Mouse (Mus musculus): ENCODE measurements at regions not wholly inside any gene's neighbourhood (a gene's known extent, or its start where the extent isn't known, plus 50 kb on each side); places are given as distances from the start of the nearest gene placed in this dataset.

- no peak for DNase-seq
Observed at GRCm38 (mm10) chr13:35486125-35486524, 173.5 kb upstream of the Cdyl start.

DNA sequence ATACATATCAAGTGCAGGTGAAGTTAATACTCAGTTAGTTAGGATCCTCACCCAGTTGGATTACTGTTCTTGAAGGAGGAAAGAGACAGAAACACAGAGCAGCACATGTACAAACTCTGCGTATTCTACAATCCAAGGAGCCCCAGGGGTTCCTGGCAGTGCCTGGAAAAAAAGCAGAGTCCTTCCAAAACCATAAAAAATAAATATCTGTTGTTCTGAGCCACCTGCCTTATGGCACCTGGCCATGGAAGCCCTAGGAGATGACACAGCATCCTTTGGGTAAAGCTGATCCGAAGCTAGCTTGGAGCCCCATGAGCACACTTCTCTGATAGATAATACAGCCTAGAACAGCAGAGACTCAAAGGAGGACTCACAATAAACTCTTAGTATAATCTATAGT is 159.9 kb upstream of the Cdyl start:
- peak; percentile 54 for DNase-seq

DNA sequence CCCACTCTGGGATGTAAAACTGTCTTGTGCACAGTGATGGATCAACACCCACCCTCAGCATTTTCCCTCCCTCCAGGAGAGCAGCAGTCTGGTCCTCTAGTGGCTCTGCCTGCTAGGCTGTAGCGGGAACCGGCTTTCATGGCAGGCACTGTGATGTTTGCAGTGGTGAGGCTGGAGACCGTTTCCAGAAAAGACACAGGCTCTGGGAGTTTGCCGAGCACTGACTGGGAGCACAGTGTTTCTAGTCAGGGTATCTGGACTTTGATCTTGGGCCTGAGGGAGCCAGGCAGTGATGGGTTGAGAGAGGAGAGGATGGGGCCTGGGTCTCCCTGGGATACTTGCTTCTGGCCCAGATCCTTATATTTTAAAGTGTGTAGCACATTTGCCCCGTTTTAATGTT is 158.7 kb upstream of the Cdyl start:
- peak; percentile 6 for DNase-seq

DNA sequence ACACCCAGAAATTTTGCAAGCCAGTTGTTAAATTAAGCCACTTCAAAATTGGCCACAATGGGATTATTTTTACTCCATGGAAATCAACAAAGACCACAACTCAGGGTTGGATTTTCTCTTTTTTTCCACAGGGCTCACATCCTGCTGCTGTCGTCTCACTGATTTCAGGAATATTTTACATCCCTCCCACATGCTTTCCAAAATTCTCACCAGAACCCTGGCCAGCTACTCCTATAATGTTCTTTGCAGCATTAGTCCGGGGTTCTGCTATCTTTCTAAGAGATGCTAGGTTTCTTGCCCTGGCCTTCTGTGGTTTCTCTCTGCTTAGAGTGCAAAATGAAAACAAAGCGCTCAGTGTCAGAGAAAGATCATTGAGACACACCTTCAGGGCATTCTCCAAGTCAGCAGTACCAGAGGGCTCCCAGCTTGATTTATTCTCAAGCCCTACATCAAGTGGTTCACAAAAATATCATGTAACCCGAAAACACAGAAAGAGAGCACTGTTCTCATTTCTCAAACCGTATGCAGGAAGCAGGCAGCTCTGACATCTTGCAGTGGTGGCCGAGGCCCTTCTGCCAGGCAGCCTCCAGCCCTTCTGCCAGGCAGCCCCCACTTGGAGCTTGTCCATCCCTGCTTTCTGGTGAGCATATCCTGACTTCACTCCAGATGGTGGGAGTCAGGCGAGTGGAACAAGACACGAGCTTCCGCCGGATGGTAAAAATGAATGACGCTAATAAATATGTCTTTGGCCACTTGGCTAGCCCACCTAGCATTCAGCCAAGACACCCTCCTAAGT is 158.1 kb upstream of the Cdyl start:
- DNase-seq: peak; percentile 84

DNA sequence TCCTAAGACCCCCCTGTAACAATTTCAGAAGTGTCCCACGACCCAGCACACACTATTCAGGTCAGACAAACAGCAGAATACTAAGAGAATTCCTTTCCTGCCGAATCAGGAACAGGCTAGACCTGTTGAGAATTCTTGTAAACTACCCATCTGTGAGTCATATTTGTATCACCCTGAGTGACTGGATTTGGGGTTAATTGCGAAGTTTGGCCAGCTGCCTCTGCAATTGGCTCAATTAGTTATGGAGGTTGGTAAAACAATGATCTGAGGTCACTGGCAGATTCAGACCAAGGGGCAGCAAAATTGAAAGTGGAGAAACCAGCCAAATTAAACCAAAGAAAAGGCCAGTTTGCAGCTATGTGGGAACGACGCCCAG is 157.5 kb upstream of the Cdyl start:
- DNase-seq: peak; percentile 41

GRCm38 (mm10) chr13:35503362-35503821 is 156.2 kb upstream of the Cdyl start:
- DNase-seq: peak; percentile 33

GRCm38 (mm10) chr13:35507195-35507594 is 152.4 kb upstream of the Cdyl start:
- no peak for DNase-seq

GRCm38 (mm10) chr13:35512029-35512507 is 147.6 kb upstream of the Cdyl start:
- DNase-seq: no peak

DNA sequence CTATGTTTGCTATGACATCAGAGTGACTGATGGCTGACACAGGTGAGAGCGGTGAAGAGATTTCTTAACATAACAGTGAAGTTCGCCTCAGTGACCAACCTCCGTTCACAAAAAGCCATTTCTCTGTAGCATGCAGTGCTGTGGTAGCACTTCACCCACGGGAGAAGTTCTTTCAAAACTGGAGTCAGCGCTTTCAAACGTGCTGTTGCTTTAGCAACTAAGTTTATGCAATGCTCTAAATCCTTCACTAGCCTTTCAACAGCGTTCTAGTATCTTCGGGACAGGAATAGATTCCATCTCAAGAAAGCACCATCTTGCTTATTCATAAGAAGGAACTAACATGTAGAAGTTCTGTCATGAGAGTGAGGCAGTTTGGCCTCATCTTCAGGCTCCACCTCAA is 146.5 kb upstream of the Cdyl start:
- DNase-seq: no peak

DNA sequence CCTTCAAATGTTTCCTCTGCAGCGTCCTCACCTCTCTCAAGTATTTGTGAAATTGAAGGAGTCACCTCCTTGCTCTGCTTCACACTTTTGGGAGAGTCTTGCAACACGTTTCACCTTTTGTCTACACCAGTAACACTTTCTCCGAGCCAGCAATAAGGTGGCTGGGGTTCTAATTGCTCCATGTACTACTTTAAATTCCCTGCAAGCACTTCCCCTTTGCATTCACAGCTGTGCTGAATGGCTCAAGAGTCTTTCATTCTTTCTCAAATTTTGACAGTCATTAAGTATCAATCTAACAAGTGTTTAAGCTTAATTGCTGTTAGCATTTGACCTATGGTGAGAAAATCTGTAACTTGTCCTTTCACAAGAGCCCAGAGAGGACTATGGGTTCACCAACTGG is 144.3 kb upstream of the Cdyl start:
- DNase-seq: no peak

DNA sequence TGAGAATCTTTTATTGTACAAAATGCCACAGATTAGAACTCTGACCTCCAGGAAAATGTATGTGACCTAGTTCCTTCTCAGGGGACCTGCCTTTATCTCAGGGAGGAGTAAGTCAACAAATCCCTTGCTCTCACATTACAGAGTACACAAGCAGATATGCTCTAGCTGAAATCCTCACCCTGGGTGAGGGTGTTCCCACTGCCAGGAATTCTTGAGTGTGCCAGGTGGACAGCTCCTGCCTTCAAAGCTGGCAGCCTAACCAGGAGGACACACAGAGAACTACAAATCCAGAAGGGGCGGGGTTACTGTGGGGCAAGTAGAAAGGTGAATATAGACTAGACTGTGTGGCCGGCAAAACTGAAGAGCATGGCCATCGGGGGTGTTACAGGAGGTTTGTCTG is 141.9 kb upstream of the Cdyl start:
- DNase-seq: no peak

GRCm38 (mm10) chr13:35522272-35522671 is 137.4 kb upstream of the Cdyl start:
- DNase-seq: no peak

GRCm38 (mm10) chr13:35529577-35529976 is 130.1 kb upstream of the Cdyl start:
- no peak for DNase-seq

GRCm38 (mm10) chr13:35537106-35537505 is 122.5 kb upstream of the Cdyl start:
- no peak for DNase-seq

- DNase-seq: peak; percentile 51
Observed at GRCm38 (mm10) chr13:35537936-35538335, 121.7 kb upstream of the Cdyl start.

- DNase-seq: no peak
Observed at GRCm38 (mm10) chr13:35540433-35540832, 119.2 kb upstream of the Cdyl start.

- DNase-seq: no peak
Observed at GRCm38 (mm10) chr13:35541053-35541452, 118.6 kb upstream of the Cdyl start.

DNA sequence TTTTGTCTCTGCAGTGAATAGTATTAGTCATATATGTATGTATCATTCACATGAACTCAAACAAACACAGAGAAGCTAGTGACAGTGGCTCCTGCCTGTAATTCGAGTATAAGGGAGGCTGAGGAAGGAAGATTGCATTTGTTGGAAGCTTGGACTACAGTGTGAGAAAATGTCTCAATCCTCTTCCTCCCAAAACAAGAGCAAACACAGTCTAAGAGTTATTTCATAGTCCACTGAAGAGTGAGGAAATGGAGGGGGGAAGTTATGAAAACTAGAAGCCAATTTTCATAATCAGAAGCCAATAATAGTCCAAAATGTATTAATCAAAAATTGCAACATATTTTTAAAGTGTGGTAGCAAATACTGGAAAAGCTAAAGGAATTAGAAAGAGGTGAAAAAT is 95.6 kb upstream of the Cdyl start:
- no peak for DNase-seq

- no peak for DNase-seq
Observed at GRCm38 (mm10) chr13:35581616-35582015, 78.0 kb upstream of the Cdyl start.

DNA sequence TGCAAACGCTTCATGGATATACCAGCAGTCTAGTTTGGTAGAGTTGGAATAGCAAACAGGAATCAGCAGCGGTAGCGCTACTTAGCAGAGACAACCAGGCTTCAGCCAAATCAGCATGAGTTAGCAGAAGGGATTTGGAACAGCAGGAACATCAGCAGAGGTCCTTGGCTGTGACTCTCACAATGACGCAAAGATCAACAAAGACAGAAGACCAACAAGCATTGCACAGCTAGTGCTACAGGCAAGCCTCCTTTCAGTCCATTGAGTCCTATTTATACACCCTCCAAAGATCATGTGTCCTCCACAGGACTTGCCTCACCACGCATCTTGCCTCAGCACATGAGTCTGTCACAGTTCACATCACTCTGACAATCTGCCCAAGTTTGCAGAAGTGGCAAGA is 61.6 kb upstream of the Cdyl start:
- no peak for DNase-seq

DNA sequence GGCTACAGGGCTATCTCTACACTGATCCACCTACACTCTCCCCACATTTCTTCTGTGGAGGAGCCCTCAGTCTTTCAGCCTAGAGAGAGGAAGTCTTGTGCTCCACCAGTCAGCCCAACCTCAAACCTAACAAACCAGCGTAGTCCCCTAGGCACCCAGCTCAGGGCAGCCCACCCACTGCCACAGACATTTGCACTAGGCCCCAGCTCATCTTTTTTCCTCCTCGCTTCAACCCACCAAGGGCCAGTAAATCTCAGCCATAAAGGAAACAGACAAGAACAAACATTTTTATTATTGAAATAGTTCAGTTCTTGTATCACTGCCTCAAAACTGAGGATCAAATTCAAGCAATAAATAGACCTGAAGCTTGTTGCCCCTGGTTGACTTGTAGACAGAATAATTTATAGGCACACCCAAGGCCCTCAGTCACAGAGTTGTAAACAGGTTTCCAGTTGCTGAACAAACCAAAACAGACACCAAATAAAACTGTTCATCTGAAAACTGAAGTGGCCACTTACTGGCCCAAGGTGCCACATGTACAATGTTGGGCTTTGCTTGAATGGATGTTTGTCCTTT is 58.0 kb upstream of the Cdyl start:
- DNase-seq: no peak

DNA sequence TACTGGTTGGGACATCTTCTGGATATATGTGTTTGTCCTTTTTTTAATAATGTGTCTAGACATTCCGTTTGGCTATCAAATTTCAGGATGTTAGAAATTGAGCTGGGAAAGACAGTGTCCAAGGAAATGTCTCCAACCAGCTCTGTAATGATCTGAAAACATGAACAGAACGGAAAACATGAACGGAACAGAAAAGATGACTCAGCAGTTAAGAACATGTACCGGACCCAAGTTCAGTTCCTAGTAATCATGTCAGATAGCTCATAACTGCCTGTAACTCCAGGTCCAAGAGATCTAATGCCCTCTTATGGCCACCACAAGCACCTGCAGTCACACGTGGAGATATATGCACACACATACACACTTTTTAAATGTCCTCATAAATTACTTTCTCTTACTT is 56.6 kb upstream of the Cdyl start:
- no peak for DNase-seq

DNA sequence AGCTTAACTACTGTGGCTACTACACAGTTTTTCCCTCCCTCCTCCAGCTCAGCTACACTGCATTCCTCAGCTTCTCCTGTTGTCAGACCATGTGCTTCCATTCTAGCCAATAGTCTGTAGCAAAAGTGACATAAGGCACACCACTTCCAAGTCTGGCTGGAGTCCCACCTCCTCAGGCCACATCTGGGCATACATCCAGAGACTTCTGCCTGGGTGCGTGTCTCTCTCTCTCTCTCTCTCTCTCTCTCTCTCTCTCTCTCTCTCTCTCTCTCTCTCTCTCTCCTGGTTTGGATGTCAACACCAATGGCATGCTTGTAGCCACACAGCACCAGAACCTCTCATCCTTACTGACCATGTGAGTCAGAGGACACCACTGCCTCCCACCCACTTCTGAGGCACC is 55.6 kb upstream of the Cdyl start:
- DNase-seq: no peak

DNA sequence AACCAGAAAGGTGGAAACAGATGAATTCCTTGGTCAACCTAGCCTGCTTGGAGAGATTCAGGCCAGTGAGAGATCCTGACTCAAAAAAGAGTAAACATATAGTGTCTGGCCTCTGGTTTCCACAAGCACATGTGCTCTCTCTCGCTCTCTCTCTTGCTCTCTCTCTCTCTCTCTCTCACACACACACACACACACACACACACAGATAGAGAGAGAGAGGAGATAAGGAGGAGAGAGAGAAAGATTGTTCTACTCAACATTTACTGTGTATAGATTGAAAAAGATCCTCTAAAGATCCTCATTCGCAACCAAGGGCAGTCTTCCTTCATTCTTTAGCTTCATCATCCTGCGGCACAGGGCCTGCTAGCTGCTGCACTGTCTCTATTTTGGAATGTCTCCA is 54.9 kb upstream of the Cdyl start:
- DNase-seq: no peak
